Mouse (Mus musculus) kidney, postnatal 25 days (tissue): ENCODE data around the gene Gm20911.
"Not testable (repeated sequence)": the region's sequence is repeated elsewhere in the genome, so short reads cannot be mapped to it uniquely, and the experiment has no call there.

Experiments used
- DNase-seq, 2 experiments: peaks; one replicate each; pipeline ENCODE4 v3.0.0; 2021; ENCODE audit warnings: mixed read lengths in 2 of 2

Gene Gm20911

GRCm38 (mm10) chrY:81457707-81458106 lies at the start of gene Gm20911:
Gene Gm20911 (plus strand): TSS chrY:81458007.
- DNase-seq: not testable (repeated sequence)
